Mouse (Mus musculus) v-Abl transformed pro-B cells (cell line): ENCODE data around the gene Pon1.

Experiments used
- in situ Hi-C, 2 experiments: fragments of 400-800 bp; cut with MboI; formaldehyde crosslinking; loops; one replicate each; pipeline ENCODE4 v1.15.1; 2025; ENCODE audit not compliant: unreplicated experiment in 2 of 2

Pon1 gene

DNA sequence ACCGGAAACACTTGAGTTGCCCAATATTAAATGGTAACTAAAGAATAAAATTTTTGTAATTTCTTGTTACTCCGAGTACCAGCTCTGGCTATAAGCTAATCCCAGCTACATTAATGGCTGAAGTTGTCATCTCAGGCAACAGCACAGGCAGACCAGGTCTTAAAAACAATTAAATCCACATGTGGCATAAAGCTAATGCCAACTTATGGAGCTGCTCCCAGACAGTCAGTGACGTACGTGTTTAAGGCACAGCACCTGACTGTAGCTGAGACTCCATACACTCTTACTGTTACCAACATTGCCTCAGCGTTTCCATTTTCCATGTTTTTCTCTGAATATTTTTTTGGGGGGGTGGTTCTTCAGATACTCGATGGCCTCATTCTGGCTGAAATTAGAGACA lies 14.6 kb downstream of the Pon1 start:
- in situ Hi-C loops: no loop called here

DNA sequence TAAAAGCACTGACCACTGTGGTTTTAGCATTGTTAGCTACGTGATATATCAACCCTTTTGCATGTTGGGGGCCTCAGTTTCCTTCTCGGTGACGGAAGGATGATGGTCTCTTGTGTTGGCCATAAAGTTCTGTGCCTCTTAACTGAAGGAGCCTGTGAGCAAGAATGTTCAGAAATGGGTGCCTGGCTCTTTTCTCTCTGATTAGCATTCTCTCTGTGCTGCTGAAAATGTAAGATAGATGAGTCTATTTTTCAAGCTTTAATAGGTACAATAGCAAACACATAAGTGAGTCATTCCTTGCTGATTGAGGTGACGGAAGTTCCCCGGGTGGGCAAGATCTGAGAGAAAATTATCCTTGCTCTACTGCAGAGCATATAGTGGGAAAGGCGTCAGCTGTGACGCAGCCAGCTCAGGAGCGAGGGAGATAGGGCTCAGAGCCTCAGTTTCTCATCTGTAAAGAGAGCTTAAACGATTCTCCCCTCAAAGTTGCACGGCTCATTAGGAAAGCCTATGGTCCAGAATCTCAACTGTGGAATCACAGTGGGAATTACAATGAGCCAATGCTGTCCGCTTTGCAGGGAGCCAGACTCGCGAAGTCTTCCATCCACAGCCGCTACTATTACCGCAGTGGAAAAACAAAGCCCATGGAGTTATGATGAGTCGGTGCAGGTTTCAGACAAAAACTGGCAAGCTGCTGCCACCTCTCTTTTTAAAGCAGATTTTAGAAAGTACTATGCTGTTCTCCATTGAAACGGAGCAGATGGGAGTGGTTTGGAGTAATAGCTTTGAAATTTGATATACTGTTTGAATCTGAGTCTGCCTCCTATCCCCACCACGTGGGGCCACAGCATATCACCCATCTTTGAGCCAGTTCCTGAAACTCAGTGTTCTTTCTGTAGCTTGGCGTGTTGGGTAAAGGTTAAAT lies 15.5 kb downstream of the Pon1 start:
- in situ Hi-C loops: no loop called here

DNA sequence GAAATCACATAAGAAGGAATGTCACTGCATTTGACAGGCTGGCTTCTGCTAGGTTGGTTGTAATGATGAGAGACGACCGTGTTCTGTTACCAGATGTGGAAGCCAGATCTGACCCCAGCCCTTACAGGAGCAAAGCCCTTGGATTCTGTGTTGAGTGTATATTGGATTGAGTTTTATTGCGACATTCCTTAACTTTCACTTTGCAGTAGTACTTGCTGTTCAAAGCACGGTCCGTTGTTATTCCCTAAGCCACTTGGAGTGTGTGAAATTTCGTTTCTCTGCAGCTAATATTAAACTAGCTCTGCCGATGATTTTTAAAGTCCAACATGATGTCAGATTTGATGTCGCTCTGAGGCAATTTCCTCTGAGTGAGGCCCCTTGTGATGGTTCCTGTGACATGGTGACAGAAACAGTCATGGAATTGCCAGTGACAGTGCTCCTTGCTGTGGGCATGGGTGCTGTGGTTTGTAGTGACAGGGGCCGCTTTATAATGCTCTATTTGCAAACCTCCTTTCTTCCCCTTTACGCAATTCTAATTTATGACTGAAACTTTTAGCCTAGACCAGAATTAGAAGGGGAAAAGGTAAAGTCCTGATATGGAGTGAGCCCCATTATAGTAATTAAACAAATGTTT lies 19.4 kb downstream of the Pon1 start:
- in situ Hi-C loops: no loop called here

DNA sequence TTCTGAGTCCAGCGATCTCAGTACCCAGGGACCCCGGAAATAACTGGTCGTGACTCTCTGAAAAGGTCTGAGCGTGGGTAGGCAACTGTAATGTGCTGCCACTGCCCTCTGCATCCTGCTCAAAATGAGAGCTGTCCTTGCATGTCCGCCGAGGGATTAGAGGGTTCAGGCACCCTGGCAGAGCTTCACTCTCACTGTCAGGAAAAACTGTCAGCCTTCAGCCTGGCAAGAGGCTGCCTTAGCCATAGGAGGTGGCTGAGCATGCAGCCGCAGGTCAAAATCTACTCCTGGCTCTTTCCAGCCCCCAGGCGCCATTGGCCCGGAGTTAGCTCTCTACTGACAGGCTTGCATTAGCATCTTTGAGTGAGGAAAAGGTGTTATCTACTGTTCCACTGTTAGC lies 21.2 kb downstream of the Pon1 start:
- in situ Hi-C loops: no loop called here

DNA sequence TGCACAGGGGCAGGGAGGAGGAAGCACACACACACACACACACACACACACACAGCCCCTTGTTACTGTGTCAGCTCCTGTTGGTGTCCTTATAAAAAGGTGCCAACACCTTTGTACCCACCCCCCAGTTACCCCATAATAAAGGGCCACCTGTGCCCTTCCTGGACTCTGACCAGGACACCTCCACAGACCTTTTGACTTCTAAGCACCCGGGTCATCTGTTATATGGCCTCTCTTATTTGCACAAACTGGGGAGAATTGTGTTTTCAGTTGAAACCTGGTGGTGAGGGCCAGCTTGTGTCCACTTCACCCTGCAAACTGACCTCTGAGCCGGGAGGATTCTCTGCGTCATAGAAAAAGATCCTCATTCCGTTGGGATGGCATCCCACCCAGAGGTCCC lies 22.3 kb downstream of the Pon1 start:
- in situ Hi-C loops: no loop called here

DNA sequence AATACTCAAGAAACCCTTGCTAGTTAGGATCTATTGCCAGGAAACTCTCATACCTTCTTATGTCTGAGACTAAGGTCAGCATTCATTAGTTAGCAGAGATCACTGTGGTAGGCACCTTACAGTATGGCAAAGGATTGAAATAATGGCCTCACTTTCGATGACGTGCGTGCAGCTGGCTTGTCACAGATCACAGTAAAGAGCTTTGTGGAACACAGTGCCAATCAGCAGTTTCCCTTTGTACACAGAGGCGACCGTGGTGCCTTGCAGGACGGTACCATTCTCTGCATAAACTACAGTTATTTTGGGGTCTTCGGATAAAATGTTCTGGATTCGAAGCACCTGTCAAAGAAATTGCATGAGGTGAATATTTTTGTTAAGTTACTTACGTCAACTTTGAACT lies 25.6 kb downstream of the Pon1 start:
- in situ Hi-C loops: no loop called here

DNA sequence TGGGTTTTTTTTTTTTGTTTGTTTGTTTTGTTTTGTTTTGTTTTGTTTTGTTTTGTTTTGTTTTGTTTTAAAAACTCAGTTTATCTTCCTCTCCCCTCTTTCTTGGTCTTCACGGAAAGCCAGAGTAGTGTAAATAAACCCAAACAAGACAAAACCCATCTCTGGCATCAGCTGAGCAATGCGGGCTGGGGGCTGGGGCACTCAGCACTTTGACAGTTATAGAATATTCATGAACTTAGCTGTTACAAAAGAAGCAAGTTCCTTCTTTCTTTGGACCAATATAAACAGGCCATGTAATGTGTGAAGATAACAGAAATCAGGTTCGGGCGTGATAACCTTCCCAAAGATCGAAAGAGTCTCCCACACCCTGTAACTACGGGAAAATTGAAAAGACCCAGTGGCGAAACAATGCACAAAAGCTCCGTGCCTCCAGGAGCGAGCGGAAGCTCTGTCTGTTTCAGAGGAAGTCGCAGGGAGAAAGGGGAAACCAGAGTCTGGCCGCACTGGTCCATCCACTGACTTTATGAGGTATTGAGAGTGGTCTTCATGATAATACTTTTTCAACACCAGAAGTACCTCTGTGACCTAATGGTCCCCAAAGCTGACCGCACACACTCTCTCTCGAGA lies 26.6 kb downstream of the Pon1 start:
- in situ Hi-C loops: no loop called here

DNA sequence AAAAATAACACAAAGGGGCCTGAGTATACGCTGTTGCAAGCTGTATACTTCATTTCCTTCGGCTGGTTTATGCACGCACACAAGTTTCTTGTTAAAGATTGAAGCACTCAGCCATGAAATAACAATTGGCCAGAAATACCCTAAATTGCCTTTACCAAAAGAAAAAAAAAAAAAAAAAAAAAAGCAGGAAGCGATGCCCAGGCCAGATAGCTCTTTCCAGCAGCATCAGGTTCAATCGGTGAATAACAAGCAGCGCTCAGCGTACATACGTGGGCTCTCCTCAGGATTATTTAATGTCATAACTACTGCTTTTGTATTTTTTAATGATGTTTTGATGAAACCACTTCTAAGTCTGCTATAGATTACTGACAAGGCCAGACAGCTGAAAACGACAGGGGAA lies 28.9 kb downstream of the Pon1 start:
- in situ Hi-C loops: no loop called here

DNA sequence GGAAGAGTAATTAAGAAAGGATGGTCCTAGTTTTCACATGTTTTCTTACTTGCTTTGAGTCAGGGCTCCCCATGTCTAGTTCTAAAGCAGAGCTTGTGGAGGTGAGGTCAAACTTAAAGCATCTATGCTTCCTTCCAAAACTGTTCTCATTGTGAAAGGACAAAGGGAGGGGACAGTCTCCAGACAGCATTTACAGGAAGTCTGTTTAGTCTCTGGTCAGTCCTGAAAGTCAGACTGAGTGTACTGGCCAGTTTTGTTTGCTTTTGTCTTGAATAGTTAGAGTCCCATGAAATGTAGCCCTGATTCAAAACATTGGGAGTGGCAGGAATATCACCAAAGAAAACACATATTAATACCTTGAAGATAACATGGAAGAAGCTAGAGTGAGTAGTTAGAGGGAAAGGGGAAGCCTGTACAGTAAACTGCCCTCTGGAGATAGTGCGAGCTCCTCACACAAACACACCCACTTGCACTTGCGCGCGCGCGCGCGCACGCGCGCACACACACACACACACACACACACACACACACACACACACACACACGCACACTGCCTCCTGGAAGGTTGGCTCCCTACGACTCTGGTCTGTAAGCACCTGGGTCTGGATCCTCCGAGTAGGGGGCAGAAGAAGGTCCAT lies 30.1 kb downstream of the Pon1 start:
- in situ Hi-C loops: no loop called here

DNA sequence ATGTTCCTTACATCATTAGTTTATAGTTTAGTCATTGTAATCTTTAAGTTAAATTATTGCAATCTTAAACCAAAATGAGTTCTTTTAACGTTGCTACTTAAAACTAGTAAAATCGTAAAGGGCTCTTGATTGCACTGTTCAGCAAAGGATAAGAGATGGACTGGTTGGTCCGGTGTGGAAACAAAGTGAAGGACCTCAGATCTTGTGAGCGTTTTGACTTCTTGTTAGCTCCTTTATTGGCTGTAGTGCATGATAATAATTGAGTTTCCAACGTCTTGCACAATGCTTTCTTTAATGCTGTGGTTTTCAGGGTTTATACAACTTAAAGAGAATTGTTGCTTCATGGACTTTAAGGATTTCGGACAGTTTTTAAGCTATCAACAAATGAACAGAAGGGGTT lies 31.7 kb downstream of the Pon1 start:
- in situ Hi-C loops: no loop called here

DNA sequence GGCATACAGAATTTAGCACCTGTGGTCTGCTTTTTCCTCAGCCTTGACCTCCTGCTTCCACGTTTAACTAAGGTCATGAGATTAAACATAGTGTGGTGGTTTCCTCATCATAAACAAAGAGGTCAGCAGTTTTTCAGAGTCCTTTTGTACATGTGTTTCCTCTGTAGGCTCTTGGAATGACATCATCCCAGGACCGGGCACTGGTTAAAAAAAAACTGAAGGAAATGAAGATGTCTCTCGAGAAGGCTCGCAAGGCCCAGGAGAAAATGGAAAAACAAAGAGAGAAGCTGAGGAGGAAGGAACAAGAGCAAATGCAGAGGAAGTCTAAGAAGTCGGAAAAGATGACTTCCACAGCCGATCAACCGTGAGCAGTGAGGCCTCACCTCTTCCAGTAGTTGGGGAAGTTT lies 34.4 kb downstream of the Pon1 start:
- in situ Hi-C loops: no loop called here

DNA sequence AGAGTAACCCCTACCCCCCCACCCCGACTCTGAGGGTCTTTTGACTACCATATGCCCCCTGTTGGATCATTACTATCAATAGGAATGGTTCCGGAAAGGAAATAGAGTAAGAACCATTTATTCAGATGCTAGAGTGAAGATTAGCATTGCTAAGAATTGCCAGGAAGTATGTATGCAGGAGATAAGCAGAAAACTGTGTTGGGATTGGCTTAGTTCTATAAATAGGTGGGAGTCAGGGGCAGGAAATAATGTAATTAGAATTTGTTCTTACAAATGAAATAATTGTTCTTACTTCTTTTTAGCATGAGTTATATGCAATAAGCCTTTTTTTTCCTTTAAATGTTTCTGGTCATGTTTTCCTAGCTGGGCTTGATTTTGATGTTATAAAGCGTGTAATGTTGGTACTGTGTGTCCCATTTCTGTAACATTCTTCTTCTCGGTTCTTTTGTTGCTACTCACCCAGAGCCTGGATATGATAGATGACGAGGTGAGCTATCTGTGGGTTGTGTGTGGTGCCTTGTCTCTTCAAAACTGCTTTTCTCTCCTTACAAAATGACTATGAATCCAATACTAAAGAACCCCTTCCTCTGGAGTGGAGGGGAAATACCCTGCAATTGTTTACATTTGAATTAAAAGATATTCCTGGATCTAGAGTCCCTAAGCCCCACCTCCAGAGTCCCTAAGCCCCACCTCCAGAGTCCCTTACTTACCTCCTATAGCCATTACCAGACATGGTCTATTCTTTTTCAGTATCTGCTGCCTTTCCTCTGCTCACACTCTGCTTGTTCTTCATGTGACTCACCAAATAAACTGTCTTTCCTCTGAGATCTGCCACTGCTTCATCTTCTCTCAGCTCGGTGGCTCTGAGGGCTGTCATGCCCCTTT lies 37.0 kb downstream of the Pon1 start:
- in situ Hi-C loops: no loop called here

DNA sequence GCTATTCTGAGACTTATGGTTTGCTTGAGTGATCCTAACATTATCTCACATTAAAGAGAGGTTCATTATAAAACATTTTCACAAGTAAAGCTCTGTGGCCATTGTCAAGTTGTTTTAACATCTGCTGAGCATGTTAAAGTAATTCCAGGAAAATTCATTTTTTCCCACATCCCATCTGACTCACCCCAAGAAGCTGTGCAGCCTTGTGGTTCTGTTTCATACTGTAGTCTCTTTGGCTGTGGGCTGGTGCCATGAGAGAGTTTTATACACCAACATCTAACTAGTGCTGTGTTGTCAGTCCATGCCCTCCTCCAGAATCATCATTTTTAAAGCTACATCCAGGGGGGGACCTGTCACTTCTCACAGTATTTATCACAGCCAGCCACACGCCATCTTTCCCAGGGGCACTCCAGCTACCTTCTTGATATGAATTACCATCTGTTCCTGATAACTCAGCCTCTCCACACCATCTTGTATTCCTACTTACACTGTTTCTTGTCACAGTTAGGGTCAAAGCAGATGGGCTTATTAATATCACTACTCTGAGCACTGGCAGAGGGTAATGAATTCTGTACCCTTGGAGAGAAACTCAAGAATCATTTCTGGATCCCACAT lies 38.3 kb downstream of the Pon1 start:
- in situ Hi-C loops: no loop called here

DNA sequence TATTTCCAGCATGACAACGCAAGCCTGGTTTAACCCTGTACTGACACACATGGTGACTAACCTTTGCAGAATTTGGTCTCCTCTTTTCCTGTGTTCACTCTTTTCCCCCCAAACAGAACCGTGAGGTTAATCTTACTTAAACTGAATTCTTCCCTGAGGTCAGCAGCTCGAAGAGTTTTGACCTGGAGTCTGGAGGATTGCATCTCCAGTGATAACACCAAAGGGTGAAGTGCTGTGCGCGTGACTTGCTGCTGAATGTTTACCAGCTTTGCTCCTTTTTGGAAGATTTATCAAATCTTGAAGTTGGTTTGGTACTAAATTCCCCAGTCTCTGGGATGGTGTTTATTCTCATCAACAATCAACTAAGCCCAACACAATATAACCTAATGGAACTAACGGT lies 39.0 kb downstream of the Pon1 start:
- in situ Hi-C loops: no loop called here

DNA sequence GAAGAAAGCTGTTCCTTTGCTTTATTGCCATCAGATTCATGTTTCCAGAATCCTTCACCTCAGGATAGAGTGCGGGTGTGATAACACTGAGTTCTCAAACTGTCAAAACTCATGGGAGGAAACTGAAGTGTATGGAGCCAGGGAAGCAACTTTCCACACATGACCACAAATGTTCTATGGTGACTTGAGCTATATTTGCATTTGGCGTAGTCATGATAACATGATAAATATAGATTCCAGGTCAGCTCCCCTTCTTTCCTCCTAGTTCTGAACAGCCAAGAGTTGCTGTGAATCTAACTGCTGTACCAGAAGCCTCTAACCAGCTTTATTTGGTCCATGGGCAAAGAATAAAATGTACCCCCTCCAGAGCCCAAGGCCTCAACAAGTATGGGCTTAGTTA lies 41.6 kb downstream of the Pon1 start:
- in situ Hi-C loops: no loop called here

DNA sequence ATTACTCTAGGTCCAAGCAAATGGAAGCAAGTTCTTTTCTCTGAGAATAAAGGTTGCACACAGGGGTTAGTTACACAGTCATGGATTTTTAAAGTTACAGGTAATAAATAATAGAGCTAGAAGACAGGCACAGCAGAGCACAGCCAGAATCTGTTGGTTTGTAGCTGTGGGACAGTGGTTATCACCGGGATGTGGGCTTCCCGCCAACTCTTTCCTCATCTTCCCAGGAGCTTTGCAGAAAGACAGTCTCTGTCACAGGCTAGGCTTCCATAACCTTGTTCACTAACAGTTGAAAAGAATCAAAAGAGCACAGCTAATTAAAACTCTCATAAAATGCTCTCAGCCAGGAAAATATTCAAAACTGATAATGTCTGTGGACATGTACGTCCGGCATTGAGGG lies 42.6 kb downstream of the Pon1 start:
- in situ Hi-C loops: no loop called here

DNA sequence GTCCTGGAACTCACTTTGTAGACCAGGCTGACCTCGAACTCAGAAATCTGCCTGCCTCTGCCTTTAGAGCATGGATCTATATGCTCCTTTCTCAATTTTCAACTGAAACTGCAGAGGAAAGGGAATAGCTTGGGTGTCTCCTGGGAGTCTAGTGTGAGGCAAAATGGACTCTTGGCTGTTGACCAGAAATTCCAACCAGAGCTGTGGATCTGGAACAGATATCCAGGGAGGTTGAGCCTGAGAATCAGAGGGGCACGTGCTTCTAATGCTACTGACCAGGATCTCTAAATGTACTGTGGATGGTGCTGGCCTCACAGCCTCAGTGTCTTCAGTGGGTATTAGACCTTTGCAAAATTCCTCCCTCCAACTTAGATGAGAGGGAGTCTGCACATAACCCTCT lies 43.8 kb downstream of the Pon1 start:
- in situ Hi-C loops: no loop called here

DNA sequence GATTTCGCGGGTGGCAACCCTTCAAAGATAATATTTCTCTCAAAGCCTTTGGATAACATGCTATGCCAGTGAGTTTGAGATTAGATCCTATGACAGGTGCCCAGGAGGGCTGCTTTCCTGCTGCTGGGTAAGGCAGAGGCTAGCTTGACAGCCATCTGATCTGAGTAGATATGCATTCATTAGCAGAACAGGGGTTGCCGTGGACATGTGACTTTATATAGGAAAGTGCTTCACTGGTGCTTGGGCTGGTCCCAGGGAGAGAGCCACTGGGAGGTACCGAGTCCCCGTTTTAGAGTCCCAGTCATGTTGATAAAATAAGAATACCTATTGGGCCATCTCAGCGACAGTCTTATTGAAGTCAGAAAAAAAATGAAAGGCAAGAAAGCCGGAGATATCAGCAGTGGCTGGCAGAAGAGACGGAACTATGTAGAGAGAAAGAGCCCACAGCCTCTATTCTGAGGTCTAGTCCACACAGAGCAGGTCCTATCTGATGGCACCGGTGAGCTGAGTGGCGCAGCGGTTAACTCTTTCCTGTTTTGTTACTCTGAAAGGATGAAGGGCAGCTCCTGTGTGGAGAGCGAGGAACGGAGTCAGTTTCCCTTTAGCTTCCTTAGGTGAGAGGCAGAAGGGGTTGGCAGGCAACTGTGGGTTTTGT lies 46.1 kb downstream of the Pon1 start:
- in situ Hi-C loops: no loop called here

DNA sequence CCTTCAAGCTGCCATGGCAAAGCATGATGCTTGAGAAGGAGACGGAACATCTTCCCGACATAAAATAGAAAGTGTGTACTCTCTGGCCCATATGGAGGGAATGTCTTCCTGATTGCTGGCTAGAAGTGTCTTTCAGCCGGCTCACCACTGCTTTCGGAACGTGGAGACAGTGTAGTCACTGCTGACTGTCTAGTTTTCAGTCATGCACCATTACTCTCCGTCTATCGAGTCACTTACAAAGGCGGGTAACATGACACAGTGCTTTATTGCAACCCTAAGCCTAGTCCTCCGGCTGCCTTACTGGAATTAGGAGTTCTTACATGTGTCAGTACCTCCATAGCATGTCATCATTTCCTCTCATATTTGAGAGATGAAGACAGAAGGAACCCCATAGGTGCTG lies 54.1 kb downstream of the Pon1 start:
- in situ Hi-C loops: no loop called here
